Mouse (Mus musculus) embryonic facial prominence, embryonic 15.5 days (tissue): ENCODE measurements around the gene Gm5580. TPM values are rescaled to one million over a fixed set of nuclear protein-coding genes. Genes with fewer than 3 reads are reported as not detected.
"Not testable (repeated sequence)": the region's sequence is repeated elsewhere in the genome, so short reads cannot be mapped to it uniquely, and the experiment has no call there.

Experiments used
- ATAC-seq: fragments of 200-750 bp; cut with Nextera tagmentation; 2 replicates; pipeline ENCODE4 v1.8.0; 2017; ENCODE audit warnings: low read depth, moderate TSS enrichment; ENCODE audit not compliant: insufficient number of reproducible peaks, low FRiP score, low TSS enrichment
- H3K27ac ChIP-seq: fragments of 300-500 bp; sonication (generic); replicated peaks from 2 replicates; pipeline ENCODE4 v1.5.1; 2015; ENCODE audit warnings: mild to moderate bottlenecking, inconsistent platforms
- H3K27me3 ChIP-seq: fragments of 300-500 bp; sonication (generic); 2 replicates; pipeline ENCODE4 v1.6.1; 2015; ENCODE audit warnings: inconsistent platforms
- H3K36me3 ChIP-seq: fragments of 300-500 bp; sonication (generic); 2 replicates; pipeline ENCODE4 v1.6.1; 2015; ENCODE audit warnings: mild to moderate bottlenecking, inconsistent platforms
- H3K4me1 ChIP-seq: fragments of 300-500 bp; sonication (generic); 2 replicates; pipeline ENCODE4 v1.6.1; 2015; ENCODE audit warnings: inconsistent platforms
- H3K4me2 ChIP-seq: fragments of 300-500 bp; sonication (generic); replicated peaks from 2 replicates; pipeline ENCODE4 v1.6.1; 2015; ENCODE audit warnings: mild to moderate bottlenecking, inconsistent platforms
- H3K4me3 ChIP-seq: fragments of 300-500 bp; sonication (generic); replicated peaks from 2 replicates; pipeline ENCODE4 v1.5.1; 2015; ENCODE audit warnings: mild to moderate bottlenecking, inconsistent platforms
- H3K9ac ChIP-seq: fragments of 300-500 bp; sonication (generic); 2 replicates; pipeline ENCODE4 v1.6.1; 2015; ENCODE audit warnings: inconsistent platforms
- H3K9me3 ChIP-seq: fragments of 300-500 bp; sonication (generic); replicated peaks from 2 replicates; pipeline ENCODE4 v1.6.1; 2016; ENCODE audit warnings: inconsistent platforms
- WGBS: fragments of 180-500 bp; shearing (Covaris S2); methylation state at CpG from one replicate; pipeline ENCODE4 v1.1.7; 2015; 5-methylcytosine and 5-hydroxymethylcytosine counted together
- polyA plus RNA-seq: library from polyadenylated mRNA; unstranded; fragments of >200 nt; fragmentation: Nextera tagmentation; extraction: Ambion mirVana; gene quantifications from 2 replicates; pipeline ENCODE4 v1.2.1, GENCODE M21; 2015

Gm5580 gene
- polyA plus RNA-seq, result 0.31 and 1.2 TPM in 2 replicates

DNA sequence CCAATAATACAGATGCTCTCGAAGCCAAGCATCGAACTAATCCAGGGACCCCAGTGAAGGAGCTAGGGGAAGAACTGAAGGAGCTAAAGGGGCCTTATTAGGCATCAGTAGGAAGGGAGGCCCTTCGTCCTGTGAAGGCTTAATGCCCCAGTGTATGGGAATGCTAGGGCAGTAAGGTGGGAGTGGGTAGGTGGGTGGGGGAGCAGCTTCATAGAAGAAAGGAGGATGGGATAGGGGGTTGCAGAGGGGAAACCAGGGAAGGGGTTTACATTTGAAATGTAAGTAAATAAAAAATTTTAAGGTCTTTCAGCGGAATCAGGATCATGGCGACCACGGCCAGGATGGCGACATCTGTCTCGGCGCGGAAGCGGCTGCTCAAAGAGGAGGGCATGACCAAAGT lies at the start of gene Gm5580:
Gene Gm5580 (plus strand): TSS at position 301 of the 400 bp plus-strand sequence.
- H3K4me2 ChIP-seq, H3K4me3 ChIP-seq, H3K27me3 ChIP-seq, H3K9ac ChIP-seq, H3K4me1 ChIP-seq, ATAC-seq, H3K36me3 ChIP-seq, H3K9me3 ChIP-seq, H3K27ac ChIP-seq: not testable (repeated sequence)
- 94% methylated on average over 11 of the region's 11 CpGs for WGBS

DNA sequence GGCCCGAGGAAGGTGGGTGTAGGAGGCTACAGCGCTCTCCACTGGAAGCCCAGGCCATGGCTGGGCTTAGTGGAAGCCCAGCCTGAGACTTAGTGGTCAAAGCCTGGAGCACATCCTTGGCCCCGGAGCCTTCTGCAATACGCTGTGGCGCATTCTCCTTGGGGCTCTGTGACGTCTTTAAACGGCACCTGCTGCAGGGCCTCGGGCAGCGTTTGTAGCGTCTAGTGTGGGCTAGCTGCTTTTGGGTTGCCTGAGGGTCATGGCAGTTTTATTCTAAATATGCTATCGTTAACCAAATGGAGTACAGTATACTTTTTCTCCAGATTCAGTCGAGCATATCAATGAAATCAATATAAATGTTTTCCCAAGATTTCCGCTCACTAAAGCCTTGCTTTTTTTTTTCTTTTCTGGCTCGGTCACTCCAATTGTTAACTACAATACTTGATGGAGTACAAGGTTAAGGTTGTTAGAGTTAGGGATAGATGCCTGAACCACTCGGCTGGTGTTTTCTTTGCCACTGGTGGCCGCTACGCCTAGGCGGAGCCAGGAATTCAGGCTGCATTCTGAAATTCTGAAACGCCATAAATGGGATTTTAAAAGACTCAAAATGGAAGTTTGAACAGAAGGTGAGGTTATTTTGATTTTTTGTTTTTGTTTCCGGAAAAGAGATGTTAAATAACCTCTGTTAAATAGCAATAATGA lies 44.5 kb upstream of the Gm5580 start, which contains the start of gene Olfr212:
Gene Olfr212 (plus strand): TSS at position 215 of the 702 bp plus-strand sequence.
- H3K27ac ChIP-seq, H3K9ac ChIP-seq, ATAC-seq, H3K4me2 ChIP-seq, H3K27me3 ChIP-seq, H3K36me3 ChIP-seq, H3K4me3 ChIP-seq, H3K4me1 ChIP-seq, H3K9me3 ChIP-seq: not testable (repeated sequence)
- WGBS, result 91% methylated on average over 20 of the region's 20 CpGs

DNA sequence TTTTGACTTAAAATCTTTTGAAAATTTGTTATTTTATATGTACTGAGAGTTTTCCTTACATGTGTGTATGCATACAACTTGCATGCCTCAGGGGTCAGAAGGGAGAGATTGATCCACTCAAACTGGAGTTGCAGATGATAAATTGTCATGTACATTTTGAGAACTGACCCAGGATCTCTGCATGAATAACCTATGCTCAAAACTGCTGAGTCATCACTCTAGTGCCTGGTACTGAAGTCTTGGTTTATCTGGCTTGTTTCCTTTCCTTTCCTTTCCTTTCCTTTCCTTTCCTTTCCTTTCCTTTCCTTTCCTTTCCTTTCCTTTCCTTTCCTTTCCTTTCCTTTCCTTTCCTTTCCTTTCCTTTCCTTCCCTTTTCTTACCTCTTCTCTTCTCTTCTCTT lies 36.1 kb upstream of the Gm5580 start:
- Histone ChIP-seq H3K4me1 (no peaks in the 10 kb centered on the region), H3K9me3 (no peaks in the 10 kb centered on the region), H3K36me3 (no peaks in the 10 kb centered on the region), H3K27me3 (no peaks in the 10 kb centered on the region), H3K9ac (no peak overlapping the region), H3K4me3 (no peak overlapping the region), H3K27ac (no peak overlapping the region), H3K4me2 (no peak overlapping the region)
- ATAC-seq, result no peak

DNA sequence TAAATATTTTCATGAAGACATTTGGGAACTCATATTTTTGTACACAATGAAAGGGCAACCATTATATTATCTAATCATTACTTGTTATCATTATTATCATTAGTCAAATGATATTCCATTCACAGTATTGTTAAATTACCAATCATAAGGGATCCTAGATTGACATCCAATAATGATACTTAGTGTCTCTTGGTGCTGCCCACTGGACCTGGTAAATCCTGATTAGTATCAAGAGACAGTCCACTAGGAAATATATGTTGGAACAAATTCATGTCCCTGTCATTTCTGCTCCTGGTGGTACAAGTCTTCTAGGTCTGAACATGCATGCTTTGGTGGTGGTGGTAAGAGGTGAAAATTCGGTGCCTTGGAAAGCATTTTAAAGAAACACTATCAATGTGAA lies 12.8 kb upstream of the Gm5580 start, which contains the start of gene Olfr213:
Gene Olfr213 (plus strand): TSS at position 301 of the 400 bp plus-strand sequence.
- WGBS, result 85% methylated on average over 1 of the region's 1 CpGs

DNA sequence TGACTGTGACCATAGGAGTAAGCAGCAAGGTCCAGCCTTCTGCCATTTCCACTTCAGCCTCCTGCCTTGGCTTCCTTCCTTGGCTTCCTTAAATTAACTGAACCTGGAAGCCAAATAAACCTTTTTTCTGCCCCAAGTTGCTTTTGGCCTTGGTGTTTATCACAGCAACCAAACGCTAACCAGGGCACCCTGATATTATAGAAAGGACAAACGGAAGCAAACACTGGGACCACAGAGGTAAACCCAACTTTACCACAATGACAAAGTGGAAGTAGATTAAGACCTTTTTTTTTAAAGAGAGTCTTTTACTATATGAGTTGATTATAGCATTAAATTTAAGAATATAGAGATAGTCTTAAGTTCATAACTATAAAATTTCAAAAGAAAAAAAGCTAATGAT lies 8.4 kb upstream of the Gm5580 start:
- no peaks in the 10 kb centered on the region for H3K9me3 ChIP-seq
- H3K4me3 ChIP-seq, result no peak overlapping the region
- ATAC-seq, result no peak
- H3K27ac ChIP-seq, result no peak overlapping the region
- H3K4me2 ChIP-seq, result no peak overlapping the region
- H3K36me3 ChIP-seq, result no peaks in the 10 kb centered on the region
- H3K4me1 ChIP-seq, result no peaks in the 10 kb centered on the region
- H3K27me3 ChIP-seq, result no peaks in the 10 kb centered on the region
- WGBS, result 85% methylated on average over 2 of the region's 2 CpGs
- no peak overlapping the region for H3K9ac ChIP-seq

More for the DNA sequence above, 12.8 kb upstream of the Gm5580 start, which contains the start of gene Olfr213:
- no peak within 1 kb of the TSS for H3K4me3 ChIP-seq
- H3K9ac ChIP-seq, result no peak within 1 kb of the TSS
- no peaks in the 10 kb centered on the region for H3K36me3 ChIP-seq
- ATAC-seq, result no peak
- no peak within 1 kb of the TSS for H3K27ac ChIP-seq
- no peaks in the 10 kb centered on the region for H3K9me3 ChIP-seq
- H3K27me3 ChIP-seq, result no peaks in the 10 kb centered on the region
- H3K4me2 ChIP-seq, result no peak within 1 kb of the TSS
- H3K4me1 ChIP-seq, result no peaks in the 10 kb centered on the region

DNA sequence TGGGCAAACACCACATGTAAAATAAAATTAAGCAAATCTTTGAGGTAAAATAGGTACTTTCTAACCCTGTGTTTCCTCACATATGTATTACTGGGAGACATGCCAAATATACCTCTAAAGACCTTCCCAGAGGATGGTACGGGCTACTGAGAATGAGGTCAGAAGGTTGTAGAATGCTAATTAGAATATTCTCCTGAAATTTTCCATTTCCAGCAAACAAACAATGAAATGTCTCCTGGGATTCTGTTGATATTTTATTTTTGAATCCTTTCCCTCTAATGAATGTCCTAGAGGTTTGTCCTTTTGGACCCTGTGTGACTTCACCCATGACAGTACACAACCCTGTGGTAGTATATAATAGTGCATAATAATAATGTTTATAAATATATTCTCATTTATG lies 3.0 kb downstream of the Gm5580 start, which contains the start of gene Olfr214:
Gene Olfr214 (plus strand): TSS at position 301 of the 400 bp plus-strand sequence.
- Histone ChIP-seq H3K4me3 (no peak within 1 kb of the TSS), H3K4me2 (no peak within 1 kb of the TSS), H3K27ac (no peak within 1 kb of the TSS), H3K4me1 (no peaks in the 10 kb centered on the region), H3K27me3 (no peaks in the 10 kb centered on the region), H3K36me3 (no peaks in the 10 kb centered on the region), H3K9me3 (no peaks in the 10 kb centered on the region), H3K9ac (no peak within 1 kb of the TSS)
- 63% methylated on average over 1 of the region's 1 CpGs for WGBS
- ATAC-seq, result no peak

DNA sequence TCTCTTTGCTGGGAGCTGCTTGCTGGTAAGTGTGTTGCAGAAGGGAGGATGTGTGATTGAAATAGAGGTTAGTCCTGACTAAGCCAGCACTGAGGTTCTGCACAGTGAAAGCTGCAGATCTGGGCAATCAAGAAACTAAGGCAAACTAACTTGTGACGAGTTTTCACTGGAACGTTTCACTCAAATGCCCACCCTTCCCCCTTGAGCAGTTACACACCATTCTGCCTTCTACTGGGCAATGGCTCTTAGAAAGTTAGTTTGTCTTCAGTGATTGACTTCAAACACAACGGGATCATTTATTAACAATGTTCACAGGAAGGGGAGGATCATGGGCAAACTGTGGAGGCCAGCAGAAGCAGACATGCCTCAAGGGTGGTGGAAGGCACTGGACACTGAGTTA lies 4.0 kb downstream of the Gm5580 start:
- 67% methylated on average over 3 of the region's 3 CpGs for whole genome bisulfite sequencing

DNA sequence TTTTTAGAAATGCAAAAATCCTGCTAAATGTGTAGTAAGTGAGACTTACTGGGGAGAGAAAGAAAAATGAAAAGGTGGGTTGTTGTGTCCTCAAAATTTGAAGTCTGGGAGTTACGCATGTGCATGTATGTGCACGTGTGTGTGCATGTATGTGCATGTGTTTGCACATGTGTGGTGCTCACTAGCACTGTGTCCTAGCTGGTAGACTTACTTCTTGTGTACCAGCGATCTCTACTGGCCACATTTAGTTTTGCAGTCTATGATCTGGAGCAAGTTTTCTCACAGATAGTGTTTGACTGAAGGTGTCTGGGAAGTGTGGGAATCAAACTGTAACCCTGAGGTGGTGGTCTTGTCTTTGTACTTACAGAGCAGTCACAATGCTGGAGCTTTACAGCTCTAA lies 18.9 kb downstream of the Gm5580 start:
- no peak overlapping the region for H3K4me2 ChIP-seq
- WGBS, result 31% methylated on average over 3 of the region's 3 CpGs
- H3K27ac ChIP-seq, result no peak overlapping the region
- H3K9me3 ChIP-seq, result no peaks in the 10 kb centered on the region
- no peak for ATAC-seq
- H3K9ac ChIP-seq, result no peak overlapping the region
- no peaks in the 10 kb centered on the region for H3K27me3 ChIP-seq
- no peak overlapping the region for H3K4me3 ChIP-seq
- no peaks in the 10 kb centered on the region for H3K36me3 ChIP-seq
- H3K4me1 ChIP-seq, result no peaks in the 10 kb centered on the region

More for the DNA sequence above, 4.0 kb downstream of the Gm5580 start:
- no peaks in the 10 kb centered on the region for H3K9me3 ChIP-seq
- no peaks in the 10 kb centered on the region for H3K4me1 ChIP-seq
- H3K4me3 ChIP-seq, result no peak overlapping the region
- no peaks in the 10 kb centered on the region for H3K27me3 ChIP-seq
- no peaks in the 10 kb centered on the region for H3K36me3 ChIP-seq
- H3K9ac ChIP-seq, result no peak overlapping the region
- H3K4me2 ChIP-seq, result no peak overlapping the region
- no peak overlapping the region for H3K27ac ChIP-seq
- no peak for ATAC-seq

DNA sequence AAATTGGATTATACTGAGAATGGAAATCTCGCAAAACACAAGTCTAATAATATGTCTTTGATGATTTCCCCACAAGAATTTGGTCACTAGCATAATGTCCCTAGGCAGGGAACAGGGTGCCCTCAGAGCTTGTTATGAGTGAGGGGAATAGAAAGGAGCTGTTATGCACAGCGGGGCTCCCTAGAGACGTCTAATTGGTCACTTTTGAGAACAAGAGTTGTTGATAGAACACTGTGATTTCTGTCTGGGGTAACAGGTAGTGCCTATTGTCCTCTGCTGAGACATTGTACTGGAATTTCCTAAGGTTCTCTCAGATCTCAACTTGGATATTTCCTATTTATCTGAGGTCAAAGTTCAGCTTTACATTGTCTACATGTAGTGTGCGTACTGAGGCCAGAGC lies 33.2 kb downstream of the Gm5580 start, which contains the start of gene Olfr215:
Gene Olfr215 (minus strand): TSS at position 101 of the 400 bp plus-strand sequence.
- Histone ChIP-seq H3K27ac (no peak within 1 kb of the TSS), H3K9ac (no peak within 1 kb of the TSS), H3K27me3 (no peaks in the 10 kb centered on the region), H3K4me3 (no peak within 1 kb of the TSS), H3K9me3 (no peaks in the 10 kb centered on the region), H3K4me1 (no peaks in the 10 kb centered on the region), H3K4me2 (no peak within 1 kb of the TSS), H3K36me3 (no peaks in the 10 kb centered on the region)
- WGBS, result 58% methylated on average over 4 of the region's 4 CpGs
- no peak for ATAC-seq

DNA sequence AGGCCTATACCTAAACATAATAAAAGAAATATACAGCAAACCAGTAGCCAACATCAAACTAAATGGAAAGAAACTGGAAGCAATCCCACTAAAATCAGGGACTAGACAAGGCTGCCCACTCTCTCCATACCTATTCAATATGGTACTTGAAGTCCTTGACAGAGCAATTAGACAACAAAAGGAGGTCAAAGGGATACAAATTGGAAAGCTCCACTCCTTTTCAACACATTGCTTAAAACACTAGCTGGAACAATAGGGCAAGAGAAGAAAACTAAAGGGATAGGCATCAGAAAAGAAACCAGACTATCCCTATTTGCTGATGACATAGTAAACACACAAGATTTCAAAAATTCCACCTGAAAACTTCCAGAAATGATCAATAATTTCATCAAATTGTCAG lies 50.0 kb downstream of the Gm5580 start:
- not testable (repeated sequence) for H3K4me3 ChIP-seq, ATAC-seq, H3K36me3 ChIP-seq, H3K27me3 ChIP-seq, H3K27ac ChIP-seq, H3K9ac ChIP-seq, H3K9me3 ChIP-seq, H3K4me1 ChIP-seq, H3K4me2 ChIP-seq
